Mouse (Mus musculus) heart, postnatal 36 days (tissue): ENCODE results near the gene Tgoln1. TPM values are rescaled to one million over a fixed set of nuclear protein-coding genes. Genes with fewer than 3 reads are reported as not detected.

Source experiments
- DNase-seq, 2 experiments: peaks; one replicate each; pipeline ENCODE4 v3.0.0; 2021 to 2022
- intact Hi-C: fragments of 180-260 bp; cut with DNase I; formaldehyde crosslinking; loops from one replicate; pipeline ENCODE4 v1.15.1; 2025
- total RNA-seq, 2 experiments: library from RNA; stranded (reverse); gene quantifications; 2 replicates each; pipeline ENCODE4 v1.2.3; 2021

The Tgoln1 gene
- total RNA-seq, 2 experiments from 2014 or later, result 56.9 to 61.9 TPM

DNA sequence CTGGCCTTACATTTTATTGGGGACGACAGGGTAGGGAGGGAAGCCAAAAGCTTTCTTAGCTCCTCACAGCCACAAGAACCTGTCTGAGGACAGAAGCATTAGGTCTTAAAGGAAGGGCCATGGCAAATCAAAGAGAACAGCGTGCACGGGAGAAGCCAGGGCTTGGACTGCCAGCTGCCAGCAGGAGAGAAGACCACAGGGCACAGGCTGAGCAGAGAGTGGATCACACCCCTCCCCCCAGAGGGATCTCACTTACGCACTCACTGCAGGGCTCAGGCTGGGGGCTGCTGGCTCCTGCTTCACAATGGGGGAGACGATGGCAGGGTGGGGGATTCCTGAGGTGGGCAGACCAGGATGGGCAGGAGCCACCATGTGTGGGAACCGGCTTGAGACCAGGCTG, 14.9 kb upstream of the Tgoln1 start:
- intact Hi-C loops, result loop anchor here (10.0 kb wide), 1 partner anchor 523 kb away; no protein-coding TSS in a partner anchor

DNA sequence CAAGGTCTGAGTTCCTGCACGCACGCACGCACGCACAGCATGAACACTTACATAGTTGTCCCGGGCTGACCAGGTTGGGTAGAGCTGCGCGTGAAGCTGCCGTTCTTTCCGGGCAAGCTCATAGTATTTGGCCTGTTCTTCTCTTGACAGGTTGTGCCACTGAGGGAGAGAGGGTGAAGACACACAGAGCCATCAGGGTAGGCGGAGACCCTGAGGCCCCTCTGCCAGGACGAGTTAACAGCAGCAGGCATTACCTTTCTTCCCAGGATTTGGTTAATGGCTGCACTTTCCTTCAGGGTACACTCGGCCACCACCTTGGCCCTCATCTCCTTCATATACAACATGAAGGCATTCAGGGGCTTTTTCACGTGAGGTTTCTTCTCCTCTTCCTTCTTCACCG, 14.2 kb upstream of the Tgoln1 start:
- intact Hi-C loops, result loop anchor here (10.0 kb wide), 1 partner anchor 524 kb away; no protein-coding TSS in a partner anchor

More for the DNA sequence above, 14.9 kb upstream of the Tgoln1 start:
- DNase-seq, result no peak

DNA sequence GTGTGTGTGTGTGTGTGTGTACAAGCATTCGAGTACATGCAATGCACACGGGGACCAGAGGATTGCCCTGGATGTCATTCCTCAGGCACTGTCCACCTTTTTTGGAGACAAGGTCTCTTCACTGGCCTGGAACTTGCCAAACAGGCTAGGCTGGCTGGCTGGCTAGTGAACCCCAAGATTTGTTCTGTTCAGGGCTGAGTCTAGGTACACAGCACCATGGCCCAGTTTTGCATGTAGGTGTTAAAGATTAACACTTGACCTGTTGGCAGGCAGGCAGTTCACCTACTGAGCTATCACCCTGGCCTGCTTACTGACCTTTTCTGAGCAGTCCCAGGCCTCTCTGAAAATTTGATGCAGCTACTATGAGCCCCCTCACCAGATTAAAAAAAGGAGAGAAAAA, 13.6 kb upstream of the Tgoln1 start:
- intact Hi-C loops, result loop anchor here (10.0 kb wide), 1 partner anchor 524 kb away; no protein-coding TSS in a partner anchor
- no peak for DNase-seq

More for the DNA sequence above, 14.2 kb upstream of the Tgoln1 start:
- no peak for DNase-seq

DNA sequence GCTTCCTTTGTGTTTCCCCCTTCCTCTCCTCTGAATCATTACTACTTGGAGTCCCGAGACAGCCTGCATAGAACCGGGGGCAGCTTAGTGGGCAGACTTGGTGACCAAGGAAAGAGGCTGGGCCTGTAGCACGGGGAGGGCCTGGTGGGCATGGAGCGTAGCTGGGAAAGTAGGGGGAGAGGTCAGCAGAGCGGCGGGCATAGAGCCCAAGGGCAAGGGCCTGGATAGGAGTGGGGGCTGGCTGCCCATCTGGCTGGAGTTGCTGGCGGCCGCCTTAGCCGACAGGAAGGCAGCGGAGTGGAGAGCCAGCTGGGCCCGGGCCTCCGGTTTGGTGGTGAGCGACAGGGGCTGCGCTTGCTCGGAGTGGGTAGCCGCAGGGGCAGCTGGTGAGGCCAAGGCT, 10.5 kb upstream of the Tgoln1 start:
- intact Hi-C loops, result no loop called here
- no peak for DNase-seq

DNA sequence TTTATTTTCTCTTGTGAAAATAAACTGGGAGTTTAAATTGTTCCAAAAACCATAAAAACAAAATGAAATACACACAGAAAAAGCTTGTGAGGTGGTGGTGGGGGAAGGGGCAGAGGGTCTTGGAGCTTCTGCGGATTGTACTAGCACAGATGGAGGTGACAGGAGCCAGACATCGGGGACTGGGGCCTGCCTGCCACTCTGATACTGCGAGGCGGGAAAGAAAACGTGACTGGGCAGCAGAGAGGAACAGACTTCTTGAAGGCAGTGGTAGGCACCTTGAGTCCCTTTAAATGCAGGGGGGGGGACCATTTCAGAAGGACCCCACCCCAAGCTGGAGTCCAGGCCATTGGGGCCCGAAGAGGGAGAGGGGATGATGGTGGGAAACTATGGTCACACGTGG, 9.6 kb upstream of the Tgoln1 start:
- intact Hi-C loops, result no loop called here
- DNase-seq, result no peak

DNA sequence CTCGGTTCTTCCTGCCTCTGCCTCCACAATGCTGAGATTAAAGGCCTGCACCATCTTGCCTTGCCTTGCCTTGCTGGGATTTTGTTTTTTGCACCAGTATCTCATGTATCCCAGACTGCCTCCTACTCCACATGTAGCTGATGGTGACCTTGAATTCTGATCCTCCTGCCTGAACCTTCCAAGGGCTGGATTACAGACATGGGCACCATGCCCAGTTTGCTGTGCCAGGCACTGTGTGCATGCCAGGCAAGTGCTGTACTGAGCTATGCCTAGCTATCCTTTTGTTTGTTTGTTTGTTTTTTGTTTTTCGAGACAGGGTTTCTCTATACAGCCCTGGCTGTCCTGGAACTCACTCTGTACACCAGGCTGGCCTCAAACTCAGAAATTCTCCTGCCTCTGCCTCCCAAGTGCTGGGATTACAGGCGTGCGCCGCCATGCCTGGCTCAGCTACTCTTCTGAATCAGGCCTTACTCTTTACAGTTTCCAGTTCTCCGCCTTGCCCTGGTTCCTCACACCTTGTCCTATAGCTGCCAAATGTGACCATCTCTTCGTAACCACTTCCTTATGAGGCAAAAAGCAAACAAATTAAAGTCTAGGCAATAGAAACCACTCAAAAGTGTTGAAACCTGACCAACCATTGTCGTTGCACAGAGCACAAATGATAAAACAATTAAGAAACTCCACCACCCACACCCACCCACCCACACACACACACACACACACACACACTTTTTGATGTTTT, 7.0 kb upstream of the Tgoln1 start:
- intact Hi-C loops, result no loop called here
- DNase-seq, result peak; percentile 24 to 31

DNA sequence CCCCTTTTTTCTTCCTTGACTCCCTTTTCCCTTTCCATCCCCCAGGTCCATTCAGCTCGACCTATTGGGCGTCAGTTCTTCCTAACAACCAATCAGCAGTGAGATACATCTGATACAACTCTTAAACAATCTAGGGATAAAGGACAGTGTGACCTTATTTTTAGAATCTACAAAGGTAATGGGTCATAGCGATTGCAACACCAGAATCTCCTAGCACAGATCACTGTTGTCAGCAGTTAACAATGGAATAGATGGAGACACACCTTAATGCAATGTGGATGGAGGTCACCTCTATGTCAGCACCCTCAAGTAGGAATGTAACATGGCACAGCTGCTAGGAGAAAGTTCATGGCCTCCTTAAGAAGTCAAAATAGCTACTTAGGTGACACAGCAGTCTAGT, 6.1 kb upstream of the Tgoln1 start:
- intact Hi-C loops, result no loop called here
- no peak for DNase-seq

DNA sequence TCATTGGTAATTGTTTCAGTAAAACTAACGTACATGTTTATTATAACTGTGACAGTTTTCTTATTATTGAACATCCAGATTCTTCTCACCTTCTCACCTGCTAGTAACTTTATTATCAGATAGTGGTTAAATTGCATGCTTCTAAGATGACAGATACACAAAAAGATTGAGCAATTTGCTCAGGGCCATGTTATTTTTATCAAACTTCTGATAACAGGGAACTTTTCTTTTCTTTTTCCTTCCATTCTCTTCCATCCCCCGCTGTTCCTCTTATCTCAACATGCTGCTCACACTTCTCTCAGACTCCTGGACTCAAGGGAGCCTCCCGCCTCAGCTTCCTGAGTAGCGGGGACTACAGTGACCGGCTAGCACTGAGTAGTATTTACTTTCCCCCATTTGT, 4.1 kb upstream of the Tgoln1 start:
- intact Hi-C loops, result no loop called here
- DNase-seq, result no peak

DNA sequence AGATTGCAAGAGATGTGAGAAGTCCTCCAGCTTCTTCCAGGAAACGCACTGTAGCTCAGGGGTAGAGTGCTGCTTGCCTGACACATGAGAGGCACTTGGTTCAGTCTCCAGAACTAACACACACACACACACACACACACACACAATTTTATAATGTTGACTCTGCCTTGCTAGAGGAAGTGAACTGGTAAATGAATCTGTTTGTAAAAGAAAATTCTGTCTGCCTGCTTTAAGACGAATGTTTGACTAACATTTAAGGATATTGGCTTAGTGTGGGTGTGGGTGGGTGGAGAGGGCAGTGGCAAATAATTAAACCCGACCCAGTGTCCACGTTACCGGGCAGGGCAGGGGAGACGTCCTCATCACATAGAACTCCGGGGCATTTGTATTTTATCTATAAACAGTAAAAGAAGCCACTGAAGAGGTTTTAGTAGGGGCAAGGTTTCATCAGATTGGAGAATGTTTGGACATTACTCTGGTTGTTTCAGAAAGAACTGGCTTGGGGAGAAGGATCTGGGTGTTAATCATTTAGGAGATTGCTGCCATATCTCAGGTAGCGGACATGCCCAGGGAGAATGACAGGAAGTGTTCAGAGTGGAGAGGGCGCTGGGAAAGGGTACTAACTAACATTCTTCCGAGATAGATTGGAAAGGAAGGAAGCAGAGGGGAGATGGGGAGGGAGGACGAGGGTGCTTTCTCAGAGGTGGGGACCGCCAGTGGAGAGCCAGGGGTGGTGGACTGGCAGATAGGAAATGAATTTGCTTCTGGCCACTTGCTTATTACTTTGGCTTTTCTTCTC, 3.1 kb upstream of the Tgoln1 start:
- intact Hi-C loops, result no loop called here
- no peak for DNase-seq

DNA sequence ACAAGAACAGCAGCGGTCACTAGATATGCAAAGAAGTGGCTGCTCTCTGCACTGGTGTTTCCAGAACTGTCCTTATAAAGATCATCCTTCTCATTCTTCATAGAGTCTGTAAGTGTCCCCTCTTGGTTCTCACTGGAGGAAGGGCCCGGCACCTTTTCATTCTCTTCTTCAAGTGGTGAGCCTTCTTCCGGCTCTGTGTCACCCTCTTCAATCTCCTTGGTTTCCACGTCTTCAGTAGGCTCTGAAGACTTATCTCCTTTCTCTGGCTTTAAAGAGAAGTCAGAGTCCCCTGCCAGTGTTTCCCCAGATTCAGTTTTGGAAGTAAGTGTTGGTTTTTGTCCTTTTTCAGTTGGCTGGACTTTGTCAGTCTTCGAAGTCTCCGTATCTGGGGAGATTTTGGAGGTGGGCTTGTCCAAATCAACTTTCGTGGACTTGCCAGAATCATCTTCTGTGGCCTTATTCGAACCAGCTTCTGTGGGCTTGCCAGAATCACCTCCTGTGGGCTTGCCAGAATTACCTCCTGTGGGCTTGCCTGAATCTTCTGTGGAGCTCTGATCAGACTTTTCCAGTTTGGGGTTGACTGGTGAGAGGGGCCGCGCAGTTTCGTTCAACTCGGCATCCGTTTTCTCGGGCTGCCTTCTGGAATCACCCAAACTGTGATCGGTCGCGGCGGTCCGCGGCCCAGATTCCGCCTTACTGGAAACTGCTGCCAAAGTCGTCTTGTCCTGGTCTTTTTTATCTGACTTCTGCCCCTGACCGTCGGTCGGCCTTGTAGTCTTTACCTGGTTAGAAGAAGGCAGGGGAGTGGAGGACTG, 1.0 kb downstream of the Tgoln1 start:
- DNase-seq, result no peak
- intact Hi-C loops, result loop anchor here (2.0 kb wide), 1 partner anchor 15 kb away; no protein-coding TSS in a partner anchor

DNA sequence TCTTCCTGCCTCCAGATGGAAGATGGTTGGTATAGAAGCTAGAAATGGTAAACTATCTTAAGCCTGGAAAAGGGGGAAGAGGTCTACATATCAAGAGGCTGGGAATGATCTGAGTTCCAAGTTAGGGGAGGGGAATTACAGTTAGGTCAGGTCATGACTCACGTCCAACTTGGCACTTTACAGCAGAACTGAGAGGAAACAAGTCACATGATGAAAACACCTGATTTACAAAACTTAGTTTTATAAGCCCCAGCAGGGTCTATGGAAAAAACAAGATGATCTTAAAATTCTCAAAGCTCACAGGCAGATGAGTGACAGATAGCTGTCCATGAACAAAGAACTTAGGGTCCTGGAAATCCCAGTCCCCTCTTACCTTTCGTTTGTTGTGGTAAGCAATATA, 1.6 kb downstream of the Tgoln1 start:
- intact Hi-C loops, result loop anchor here (2.0 kb wide), 1 partner anchor 14 kb away; no protein-coding TSS in a partner anchor
- no peak for DNase-seq

DNA sequence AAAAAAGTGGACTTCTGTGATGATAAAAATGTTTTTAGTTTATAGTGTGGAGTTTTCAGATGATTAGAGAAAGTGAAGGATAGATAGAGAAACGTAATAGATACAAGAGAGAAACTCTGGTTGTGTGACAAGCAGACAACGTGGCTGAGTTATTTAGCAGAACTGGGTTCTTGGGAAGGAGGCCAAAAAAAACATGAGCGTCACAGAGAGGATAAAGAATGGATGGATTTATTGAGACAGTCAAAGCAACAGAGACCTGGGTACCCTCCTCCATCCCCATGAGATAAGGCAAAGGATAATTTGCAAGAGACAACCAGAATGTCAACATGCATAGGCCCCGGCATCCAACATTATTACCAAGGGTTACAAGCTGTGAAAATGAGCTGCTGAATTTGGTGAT, 6.5 kb downstream of the Tgoln1 start:
- DNase-seq, result no peak
- intact Hi-C loops, result no loop called here

DNA sequence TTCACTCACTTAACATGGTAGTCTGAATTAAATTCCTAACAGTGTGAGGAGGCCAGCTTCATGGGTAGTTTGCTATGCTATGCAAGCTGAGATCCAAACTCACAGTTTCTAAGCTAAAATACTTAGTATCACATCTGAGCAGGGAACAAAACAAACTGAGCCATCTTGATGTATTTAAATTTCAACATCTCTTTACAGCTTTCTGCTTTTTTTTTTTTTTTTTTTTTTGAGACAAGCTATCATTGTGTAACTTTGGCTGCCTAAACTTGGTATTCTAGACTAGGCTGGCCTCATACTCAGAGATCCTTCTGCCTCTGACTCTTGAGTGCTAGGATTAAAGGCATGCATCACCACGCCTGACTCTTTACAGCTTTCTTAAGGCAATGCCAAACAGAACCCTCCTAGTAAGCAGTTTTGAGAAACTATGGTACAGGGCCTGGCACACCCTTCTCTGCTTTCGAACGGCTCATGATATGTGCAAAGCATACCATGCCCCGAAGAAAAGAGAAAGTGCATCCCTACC, 8.1 kb downstream of the Tgoln1 start:
- no peak for DNase-seq
- intact Hi-C loops, result no loop called here

DNA sequence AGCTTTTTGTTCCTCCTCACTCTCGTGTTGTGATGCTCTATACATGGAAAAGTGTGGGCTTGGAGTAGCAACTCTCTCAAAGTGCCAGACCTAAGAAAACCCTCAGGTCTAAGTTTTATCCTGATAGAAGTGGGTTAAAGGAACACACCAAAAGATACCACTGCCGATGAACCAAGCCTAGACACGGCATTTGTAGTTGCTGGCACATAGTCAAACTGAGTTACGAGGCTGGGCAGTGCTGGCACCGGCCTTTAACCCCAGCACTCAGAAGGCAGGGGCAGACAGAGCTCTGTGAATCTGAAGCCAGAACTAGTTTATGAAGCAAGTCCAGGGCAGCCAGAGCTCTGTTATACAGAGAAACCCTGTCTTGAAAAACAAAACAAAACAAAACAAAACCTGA, 9.1 kb downstream of the Tgoln1 start:
- DNase-seq, result no peak

DNA sequence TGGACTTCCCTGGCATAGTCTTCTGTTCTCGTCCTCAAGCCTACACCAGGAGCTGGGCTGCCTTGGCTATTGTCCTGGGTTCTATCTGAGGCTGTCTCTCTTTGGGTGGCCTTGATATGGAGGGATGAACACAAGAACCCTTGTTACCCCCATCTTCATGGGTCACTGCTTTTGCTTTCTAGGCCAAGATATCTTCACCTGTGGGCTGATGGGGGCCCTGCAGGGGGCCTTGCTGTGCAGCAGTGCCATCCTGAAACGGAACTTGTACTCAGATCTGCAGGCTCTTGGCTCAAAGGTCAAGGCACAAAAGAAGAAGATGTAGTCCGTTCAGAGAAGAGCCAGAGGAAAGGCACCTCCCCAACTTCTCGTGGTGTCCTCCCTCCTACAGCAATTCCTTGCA, 9.7 kb downstream of the Tgoln1 start:
- no peak for DNase-seq

More for the DNA sequence above, 9.1 kb downstream of the Tgoln1 start:
- intact Hi-C loops, result no loop called here

DNA sequence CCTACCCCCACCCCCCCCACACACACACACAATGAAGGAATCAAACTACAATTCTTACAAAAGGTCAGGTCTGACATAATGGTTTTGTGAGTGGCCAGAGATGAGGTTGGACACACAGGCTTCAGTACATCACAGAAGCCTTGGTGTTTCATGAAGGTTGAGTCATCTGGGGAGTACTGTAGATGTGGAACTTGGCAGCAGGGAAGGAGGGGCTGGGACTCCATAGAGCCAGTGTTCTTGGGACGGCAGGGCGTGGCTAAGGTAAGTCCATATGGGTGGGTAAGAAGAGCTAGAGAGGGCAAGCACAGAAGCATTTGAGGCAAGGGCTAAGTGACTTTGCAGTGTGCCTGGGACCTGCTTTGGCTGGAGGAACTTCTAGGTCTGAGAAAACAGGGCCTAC, 12.7 kb downstream of the Tgoln1 start:
- no peak for DNase-seq
- intact Hi-C loops, result no loop called here

More for the DNA sequence above, 9.7 kb downstream of the Tgoln1 start:
- intact Hi-C loops, result no loop called here

DNA sequence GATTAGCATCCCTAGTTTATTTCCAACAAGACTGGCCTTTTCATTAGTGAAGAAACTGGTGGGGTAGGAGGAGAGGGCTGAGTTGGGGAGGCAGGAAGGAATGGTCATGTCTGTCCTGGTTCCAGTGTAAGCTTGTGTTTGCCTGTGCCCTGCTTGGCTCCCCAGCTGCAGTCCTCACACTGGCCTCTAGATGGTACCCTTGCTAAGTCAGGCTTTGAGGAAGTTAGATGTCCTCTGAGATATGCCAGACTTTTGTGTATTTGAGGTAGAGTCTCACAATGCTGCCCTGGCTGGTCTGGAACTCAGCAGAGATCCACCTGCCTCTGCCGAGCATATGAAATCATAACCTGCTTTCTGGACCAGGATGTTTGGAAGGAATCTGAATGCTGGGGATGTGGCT, 15.1 kb downstream of the Tgoln1 start:
- peak; percentile 79 to 84 for DNase-seq
- intact Hi-C loops, result loop anchor here (2.0 kb wide), 1 partner anchor 13 kb away; no protein-coding TSS in a partner anchor

DNA sequence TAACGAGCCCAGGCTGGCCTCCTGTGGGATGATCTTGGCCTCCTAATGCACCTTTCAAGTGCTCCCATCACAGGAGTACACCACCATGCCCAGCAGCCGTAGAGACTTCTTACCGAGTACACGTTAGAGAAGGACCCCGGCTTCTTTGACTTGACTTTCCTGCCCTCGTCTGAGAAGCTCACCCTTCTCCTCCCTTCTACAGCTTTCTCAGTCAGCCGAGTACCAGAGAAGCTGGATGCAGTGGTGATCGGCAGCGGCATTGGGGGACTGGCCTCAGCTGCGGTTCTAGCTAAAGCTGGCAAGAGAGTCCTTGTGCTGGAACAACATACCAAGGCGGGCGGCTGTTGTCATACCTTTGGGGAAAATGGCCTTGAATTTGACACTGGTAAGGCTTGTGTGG, 16.0 kb downstream of the Tgoln1 start:
- intact Hi-C loops, result loop anchor here (2.0 kb wide), 1 partner anchor 14 kb away; no protein-coding TSS in a partner anchor
- no peak for DNase-seq

DNA sequence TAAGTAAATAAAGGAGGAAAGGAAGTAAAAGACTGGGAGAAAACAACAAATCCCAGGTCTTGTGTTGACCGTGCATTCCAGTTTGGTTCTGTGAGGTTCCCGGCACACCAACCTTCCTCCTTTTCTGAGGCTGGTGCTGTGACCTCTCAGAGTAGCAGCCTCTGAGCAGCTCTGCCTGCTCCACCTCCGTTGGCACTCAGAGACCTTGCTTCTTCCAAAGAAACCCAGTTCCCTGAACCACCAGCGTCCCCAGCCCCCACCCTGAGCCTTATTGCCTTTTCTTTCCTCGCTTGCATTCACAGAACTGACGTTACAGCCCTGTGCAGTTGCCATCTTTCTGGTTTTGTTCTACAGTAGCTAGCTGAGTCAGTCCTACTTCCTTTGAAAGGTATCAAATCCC, 16.6 kb downstream of the Tgoln1 start:
- no peak for DNase-seq
- intact Hi-C loops, result loop anchor here (2.0 kb wide), 1 partner anchor 15 kb away; no protein-coding TSS in a partner anchor
